Comparison of ENCODE assay signal across 18 mouse cellular contexts in the genomic region with DNA sequence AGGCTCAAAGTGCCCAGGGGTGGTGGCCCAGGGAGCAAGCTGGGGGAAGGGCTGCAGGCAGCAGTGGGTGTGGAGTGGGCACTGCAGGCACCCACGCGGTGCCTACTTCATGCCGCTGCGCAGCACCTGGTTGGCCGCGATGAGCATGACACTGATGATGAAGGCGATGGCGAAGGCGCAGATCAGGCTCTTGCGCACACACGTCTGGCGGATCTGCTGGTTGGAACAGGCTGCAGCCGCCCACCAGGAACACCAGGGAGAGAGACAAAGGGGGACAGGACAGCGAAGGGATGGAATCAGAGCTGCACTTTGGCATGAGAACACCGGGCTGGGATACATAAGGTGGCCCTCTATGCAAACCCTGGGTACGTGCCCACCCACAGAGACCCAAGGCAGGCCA. TPM values are rescaled to one million over a fixed set of nuclear protein-coding genes. Genes with fewer than 3 reads are reported as not detected.
"Had no signal": no experiment of that assay in that cellular context is flagged by ENCODE, and none has a peak within 500 bp of the region (broad histone marks: within the 10 kb centered on the region; RNA-seq: fewer than 3 reads in every experiment).

No protein-coding gene starts in this region.

- H3K9me3 ChIP-seq: limb, embryonic 12.5 days; limb, embryonic 15.5 days; midbrain, embryonic 13.5 days had no signal

- H3K4me1 ChIP-seq: limb, embryonic 15.5 days had no signal

- DNase-seq: kidney, adult 18-20 months; kidney, adult 9 months; kidney, postnatal 36 days; left cerebral cortex, postnatal 4 days; liver, postnatal 0 days; lung, embryonic 14.5 days; thymus, adult 2 months; thymus, postnatal 14 days; thymus, postnatal 4 days had no signal

- H3K9ac ChIP-seq: limb, embryonic 12.5 days; limb, embryonic 15.5 days; liver, embryonic 14.5 days; liver, postnatal 0 days; lung, embryonic 14.5 days; midbrain, embryonic 13.5 days had no signal

- H3K27ac ChIP-seq: limb, embryonic 12.5 days; limb, embryonic 15.5 days; liver, embryonic 14.5 days; macrophage; midbrain, embryonic 13.5 days had no signal

- H3K4me3 ChIP-seq: limb, embryonic 12.5 days; limb, embryonic 15.5 days; midbrain, embryonic 13.5 days had no signal

RNA-seq across cellular contexts. Expression of gene Cabp7, which starts 7.9 kb away (rescaled TPM):
- total RNA-seq: megakaryocyte, adult 5-6 weeks; monocyte, adult 5-6 weeks had no signal
- polyA plus RNA-seq: small intestine, adult 2 months; spleen, adult 2 months had no signal
